Mouse (Mus musculus) hindbrain, embryonic 16.5 days (tissue): Measurements from ENCODE around the gene Phyhd1. TPM values are rescaled to one million over a fixed set of nuclear protein-coding genes. Genes with fewer than 3 reads are reported as not detected.

Source experiments
- ATAC-seq: fragments of 200-750 bp; cut with Nextera tagmentation; 2 replicates; pipeline ENCODE4 v1.8.0; 2017; ENCODE audit warnings: moderate TSS enrichment, moderate library complexity
- H3K27ac ChIP-seq: fragments of 300-500 bp; sonication (generic); 2 replicates; pipeline ENCODE4 v1.5.1; 2014; ENCODE audit warnings: low read depth, mild to moderate bottlenecking, control low read depth, low read length, moderate library complexity
- H3K27me3 ChIP-seq: fragments of 300-500 bp; sonication (generic); replicated peaks from 2 replicates; pipeline ENCODE4 v1.6.1; 2014; ENCODE audit warnings: low read length; ENCODE audit not compliant: control insufficient read depth, insufficient read depth
- H3K36me3 ChIP-seq: fragments of 300-500 bp; sonication (generic); 2 replicates; pipeline ENCODE4 v1.6.1; 2014; ENCODE audit warnings: mild to moderate bottlenecking, low read length, moderate library complexity, mixed read lengths; ENCODE audit not compliant: control insufficient read depth, insufficient read depth
- H3K4me1 ChIP-seq: fragments of 300-500 bp; sonication (generic); 2 replicates; pipeline ENCODE4 v1.6.1; 2014; ENCODE audit warnings: low read depth, low read length; ENCODE audit not compliant: control insufficient read depth, insufficient read depth
- H3K4me2 ChIP-seq: fragments of 300-500 bp; sonication (generic); 2 replicates; pipeline ENCODE4 v1.6.1; 2014; ENCODE audit warnings: mild to moderate bottlenecking, low read length, control low read depth, moderate library complexity
- H3K4me3 ChIP-seq: fragments of 300-500 bp; sonication (generic); 2 replicates; pipeline ENCODE4 v1.5.1; 2014; ENCODE audit warnings: mild to moderate bottlenecking, low read length, control low read depth, moderate library complexity
- H3K9ac ChIP-seq: fragments of 300-500 bp; sonication (generic); 2 replicates; pipeline ENCODE4 v1.6.1; 2014; ENCODE audit warnings: low read depth, mild to moderate bottlenecking, control low read depth, low read length, moderate library complexity
- H3K9me3 ChIP-seq: fragments of 300-500 bp; sonication (generic); 2 replicates; pipeline ENCODE4 v1.6.1; 2014; ENCODE audit warnings: mild to moderate bottlenecking, low read length, moderate library complexity; ENCODE audit not compliant: control insufficient read depth
- WGBS: fragments of 180-500 bp; shearing (Covaris S2); extraction: QIAGEN DNeasy Blood & Tissue Kit; methylation state at CpG from one replicate; pipeline ENCODE4 v1.1.7; 2014; 5-methylcytosine and 5-hydroxymethylcytosine counted together
- polyA plus RNA-seq: library from polyadenylated mRNA; unstranded; fragments of >200 nt; fragmentation: Nextera tagmentation; extraction: Ambion mirVana; gene quantifications from 2 replicates; pipeline ENCODE4 v1.2.1, GENCODE M21; 2015

Phyhd1 gene
- polyA plus RNA-seq, 1 experiment from 2014 or later: 5.9 TPM

GRCm38 (mm10) chr2:30253809-30254208, 12.2 kb upstream of the Phyhd1 start:
- H3K36me3 ChIP-seq: peaks cover 35% of the 10 kb centered on the region

GRCm38 (mm10) chr2:30255631-30256395, 10.2 kb upstream of the Phyhd1 start:
- H3K9ac ChIP-seq: no peak overlapping the region
- no peaks in the 10 kb centered on the region; the same call in 1 of the 2 replicates for H3K4me1 ChIP-seq
- no peak overlapping the region for H3K27ac ChIP-seq
- 96% methylated on average over 42 of the region's 42 CpGs for WGBS
- ATAC-seq: no peak
- H3K4me3 ChIP-seq: no peak overlapping the region
- no peaks in the 10 kb centered on the region for H3K27me3 ChIP-seq
- no peaks in the 10 kb centered on the region for H3K9me3 ChIP-seq
- H3K36me3 ChIP-seq: peaks cover 34% of the 10 kb centered on the region
- H3K4me2 ChIP-seq: no peak overlapping the region

More at GRCm38 (mm10) chr2:30253809-30254208, 12.2 kb upstream of the Phyhd1 start:
- Histone ChIP-seq H3K4me3 (no peak overlapping the region), H3K4me1 (no peaks in the 10 kb centered on the region; the same call in 1 of the 2 replicates), H3K9ac (no peak overlapping the region), H3K27me3 (no peaks in the 10 kb centered on the region), H3K9me3 (no peaks in the 10 kb centered on the region), H3K27ac (no peak overlapping the region), H3K4me2 (no peak overlapping the region)
- WGBS: 82% methylated on average over 5 of the region's 5 CpGs
- no peak for ATAC-seq

- H3K4me1 ChIP-seq: peaks cover under 1% of the 10 kb centered on the region; the same call in 1 of the 2 replicates
- WGBS: 98% methylated on average over 30 of the region's 30 CpGs
- H3K9me3 ChIP-seq: no peaks in the 10 kb centered on the region
- ATAC-seq: no peak
- H3K36me3 ChIP-seq: peaks cover 34% of the 10 kb centered on the region
- H3K27ac ChIP-seq: no peak overlapping the region
- no peak overlapping the region for H3K4me2 ChIP-seq
- no peak overlapping the region for H3K4me3 ChIP-seq
- no peaks in the 10 kb centered on the region for H3K27me3 ChIP-seq
- no peak overlapping the region for H3K9ac ChIP-seq
Measured at GRCm38 (mm10) chr2:30256616-30257350, 9.2 kb upstream of the Phyhd1 start.

GRCm38 (mm10) chr2:30257699-30258460, 8.1 kb upstream of the Phyhd1 start:
- no peaks in the 10 kb centered on the region for H3K27me3 ChIP-seq
- no peaks in the 10 kb centered on the region for H3K9me3 ChIP-seq
- no peak overlapping the region for H3K27ac ChIP-seq
- H3K4me3 ChIP-seq: no peak overlapping the region
- H3K9ac ChIP-seq: no peak overlapping the region
- ATAC-seq: no peak
- 88% methylated on average over 7 of the region's 7 CpGs for WGBS
- H3K36me3 ChIP-seq: peaks cover 36% of the 10 kb centered on the region
- no peak overlapping the region for H3K4me2 ChIP-seq
- peaks cover 8% of the 10 kb centered on the region for H3K4me1 ChIP-seq

- Histone ChIP-seq H3K36me3 (peaks cover 40% of the 10 kb centered on the region), H3K4me1 (peaks cover 12% of the 10 kb centered on the region), H3K27me3 (no peaks in the 10 kb centered on the region), H3K9ac (no peak overlapping the region), H3K4me2 (no peak overlapping the region), H3K4me3 (no peak overlapping the region), H3K9me3 (no peaks in the 10 kb centered on the region), H3K27ac (no peak overlapping the region)
- 92% methylated on average over 4 of the region's 4 CpGs for WGBS
- ATAC-seq: no peak
Measured at GRCm38 (mm10) chr2:30258600-30258999, 7.4 kb upstream of the Phyhd1 start.

- H3K4me2 ChIP-seq: no peak overlapping the region
- no peak for ATAC-seq
- peaks cover 46% of the 10 kb centered on the region for H3K36me3 ChIP-seq
- 86% methylated on average over 15 of the region's 15 CpGs for WGBS
- no peak overlapping the region for H3K27ac ChIP-seq
- peaks cover 12% of the 10 kb centered on the region for H3K4me1 ChIP-seq
- no peaks in the 10 kb centered on the region for H3K9me3 ChIP-seq
- H3K4me3 ChIP-seq: no peak overlapping the region
- H3K27me3 ChIP-seq: no peaks in the 10 kb centered on the region
- no peak overlapping the region; the same call in 1 of the 2 replicates for H3K9ac ChIP-seq
Measured at GRCm38 (mm10) chr2:30259131-30260064, 6.6 kb upstream of the Phyhd1 start.

- Histone ChIP-seq H3K4me3 (no peak overlapping the region), H3K27me3 (no peaks in the 10 kb centered on the region), H3K27ac (no peak overlapping the region), H3K4me2 (no peak overlapping the region), H3K9ac (no peak overlapping the region), H3K36me3 (peaks cover 37% of the 10 kb centered on the region), H3K9me3 (no peaks in the 10 kb centered on the region), H3K4me1 (peaks cover 29% of the 10 kb centered on the region)
- no peak for ATAC-seq
- WGBS: 93% methylated on average over 4 of the region's 4 CpGs
Measured at GRCm38 (mm10) chr2:30261064-30261736, 4.8 kb upstream of the Phyhd1 start.
